Mouse (Mus musculus) spleen, adult 18-20 months (tissue): ENCODE data around the gene Fam117a.

Source experiments
- DNase-seq, 2 experiments: peaks; one replicate each; pipeline ENCODE4 v3.0.0; 2022; ENCODE audit warnings: mixed read lengths in 2 of 2

Gene Fam117a

GRCm38 (mm10) chr11:95366280-95366897, 29.6 kb downstream of the Fam117a start:
- DNase-seq, result no peak

GRCm38 (mm10) chr11:95367011-95367735, 30.4 kb downstream of the Fam117a start:
- peak in 1 of 2 experiments; percentile 16 for DNase-seq

GRCm38 (mm10) chr11:95368231-95368823, 31.5 kb downstream of the Fam117a start:
- no peak for DNase-seq

GRCm38 (mm10) chr11:95368871-95369270, 32.1 kb downstream of the Fam117a start:
- DNase-seq, result no peak

- DNase-seq, result no peak
These were observed 33.4 kb downstream of the Fam117a start for GRCm38 (mm10) chr11:95369964-95370890.

- DNase-seq, result no peak
These were observed 34.4 kb downstream of the Fam117a start for GRCm38 (mm10) chr11:95371182-95371581.

GRCm38 (mm10) chr11:95378926-95379325, 42.1 kb downstream of the Fam117a start:
- no peak for DNase-seq

GRCm38 (mm10) chr11:95379552-95379951, 42.7 kb downstream of the Fam117a start:
- no peak for DNase-seq

GRCm38 (mm10) chr11:95380711-95381110, 43.9 kb downstream of the Fam117a start:
- DNase-seq, result no peak

GRCm38 (mm10) chr11:95381146-95381545, 44.3 kb downstream of the Fam117a start:
- no peak for DNase-seq

- no peak for DNase-seq
These were observed 46.6 kb downstream of the Fam117a start for GRCm38 (mm10) chr11:95383331-95383986.

- DNase-seq, result no peak
These were observed 47.1 kb downstream of the Fam117a start for GRCm38 (mm10) chr11:95384004-95384318.

- peak; percentile 83 to 88 for DNase-seq
These were observed 47.6 kb downstream of the Fam117a start, which contains the start of gene Slc35b1 for GRCm38 (mm10) chr11:95384319-95384972. Slc35b1 (plus strand) TSS chr11:95384692.

GRCm38 (mm10) chr11:95384973-95385320, 48.1 kb downstream of the Fam117a start:
- no peak for DNase-seq

GRCm38 (mm10) chr11:95387354-95387753, 50.5 kb downstream of the Fam117a start:
- DNase-seq, result no peak

GRCm38 (mm10) chr11:95389006-95389405, 52.2 kb downstream of the Fam117a start:
- no peak for DNase-seq

- DNase-seq, result no peak
These were observed 53.6 kb downstream of the Fam117a start for GRCm38 (mm10) chr11:95390420-95390819.

- no peak for DNase-seq
These were observed 54.4 kb downstream of the Fam117a start for GRCm38 (mm10) chr11:95391201-95391600.

GRCm38 (mm10) chr11:95391743-95392142, 54.9 kb downstream of the Fam117a start:
- DNase-seq, result no peak

GRCm38 (mm10) chr11:95392223-95392667, 55.4 kb downstream of the Fam117a start:
- no peak for DNase-seq

- no peak for DNase-seq
These were observed 56.1 kb downstream of the Fam117a start for GRCm38 (mm10) chr11:95392708-95393499.
